Mouse (Mus musculus): ENCODE results near the gene Tmem132b. TPM values are rescaled to one million over a fixed set of nuclear protein-coding genes. Genes with fewer than 3 reads are reported as not detected.

The Tmem132b gene
- total RNA-seq, 4 experiments from 2014 or later = 2.6 to 7.0 (median 4.5) TPM

- DNase-seq (ENCODE audit: low spot score in 2 of 2) = no peak
These were observed 226.9 kb downstream of the Tmem132b start for GRCm38 (mm10) chr5:125758506-125758905.

DNA sequence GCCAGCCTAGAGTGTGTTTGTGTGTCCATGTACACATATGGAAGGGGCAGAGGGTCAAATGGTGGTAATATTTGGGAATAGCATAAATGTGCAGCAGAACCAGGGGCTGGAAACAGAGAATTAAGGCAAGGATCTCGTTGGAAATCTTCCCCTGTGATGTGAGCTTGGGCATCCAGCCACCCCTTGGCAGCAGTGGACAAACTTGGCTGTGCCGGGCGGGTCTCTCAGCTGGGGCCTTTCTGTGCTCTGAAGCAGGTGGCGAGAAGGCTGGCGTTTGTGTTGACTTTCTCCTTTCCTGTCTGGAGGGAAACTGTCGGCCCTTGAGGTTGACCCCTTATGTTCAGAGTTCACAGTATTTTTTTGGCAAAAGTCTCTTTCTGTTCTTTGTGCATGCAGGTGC lies 235.4 kb downstream of the Tmem132b start:
- no peak for DNase-seq (ENCODE audit: low spot score in 2 of 2)

GRCm38 (mm10) chr5:125767950-125768349 lies 236.4 kb downstream of the Tmem132b start:
- DNase-seq (ENCODE audit: low spot score in 2 of 2) = no peak

GRCm38 (mm10) chr5:125772238-125772637 lies 240.7 kb downstream of the Tmem132b start:
- DNase-seq (ENCODE audit: low spot score in 2 of 2) = no peak

GRCm38 (mm10) chr5:125772756-125773155 lies 241.2 kb downstream of the Tmem132b start:
- DNase-seq (ENCODE audit: low spot score in 2 of 2) = no peak

DNA sequence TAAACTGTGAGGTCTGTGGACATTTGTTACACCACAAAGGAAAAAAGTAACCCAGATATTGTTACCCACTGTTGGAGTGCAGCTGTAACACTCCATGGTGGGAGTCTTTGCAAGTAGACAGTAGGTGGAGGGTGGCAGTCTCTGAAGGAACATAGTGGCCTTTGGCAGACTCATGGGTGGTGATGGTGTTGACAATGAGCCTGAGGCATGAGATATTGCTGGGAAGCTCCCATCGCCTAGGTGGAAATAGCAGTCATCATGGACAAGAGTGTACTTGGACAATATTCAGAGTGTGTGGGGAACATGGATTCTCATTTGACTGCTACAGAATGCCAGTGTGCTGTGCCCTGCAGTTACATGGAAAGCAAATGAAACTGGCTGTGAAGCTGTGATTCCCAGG lies 248.8 kb downstream of the Tmem132b start:
- DNase-seq (ENCODE audit: low spot score in 2 of 2) = no peak

DNA sequence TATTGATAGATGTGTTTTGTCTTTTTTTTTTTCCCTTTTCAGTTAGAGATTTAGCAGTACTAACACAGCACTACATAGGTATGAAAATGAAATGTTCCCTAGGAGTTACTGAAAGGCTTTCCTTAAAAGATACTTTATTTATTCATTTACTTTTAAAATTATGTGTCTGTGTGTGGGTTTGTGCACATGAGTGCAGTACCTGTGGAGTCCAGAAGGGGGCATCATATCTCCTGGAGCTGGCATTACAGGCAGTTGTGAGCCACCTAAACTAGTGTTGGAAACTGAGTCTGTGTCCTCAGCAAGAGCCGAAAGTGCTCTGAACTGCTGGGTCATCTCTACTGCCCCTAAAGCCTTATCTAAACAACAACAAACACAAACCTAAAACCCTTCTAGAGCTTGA lies 261.1 kb downstream of the Tmem132b start:
- DNase-seq (ENCODE audit: low spot score in 2 of 2) = no peak

DNA sequence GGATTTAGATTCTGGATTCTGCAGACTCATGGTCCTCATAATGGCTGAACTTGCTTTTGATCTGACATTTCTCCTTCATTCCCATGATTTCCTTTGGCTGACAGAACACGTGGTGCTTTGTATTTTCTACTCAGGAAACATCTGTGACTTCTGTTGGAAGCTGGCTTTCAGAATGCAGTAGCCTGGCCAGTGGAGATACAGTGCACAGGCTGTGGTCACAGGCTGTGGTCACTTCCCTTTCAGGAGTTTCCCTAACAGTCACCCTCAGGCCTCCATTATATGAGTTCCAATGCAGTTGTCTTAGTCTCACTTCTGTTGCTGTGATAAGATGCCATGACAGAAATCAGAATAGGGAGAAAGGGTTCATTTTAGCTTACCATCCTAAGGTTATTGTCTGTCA lies 262.7 kb downstream of the Tmem132b start:
- DNase-seq (ENCODE audit: low spot score in 2 of 2) = no peak

DNA sequence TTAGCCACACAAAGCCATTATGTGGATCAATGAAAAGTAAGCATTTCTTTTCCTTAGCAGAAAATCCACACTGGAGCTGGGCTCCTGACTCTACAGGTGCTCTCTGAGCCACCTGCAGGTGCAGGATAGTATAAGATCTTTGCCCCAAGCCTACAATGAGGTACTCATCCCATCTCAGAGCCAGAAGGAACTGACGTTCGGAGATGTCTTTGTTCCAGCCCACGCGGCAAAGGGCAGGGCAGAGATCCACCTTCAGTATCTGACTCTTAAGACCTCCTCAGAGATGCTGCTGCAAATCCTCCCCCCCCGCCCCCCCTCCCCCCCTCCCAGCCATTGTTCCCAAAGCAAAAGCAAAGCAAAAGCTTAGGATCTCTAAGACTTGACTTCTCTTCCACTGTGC lies 268.0 kb downstream of the Tmem132b start:
- no peak for DNase-seq (ENCODE audit: low spot score in 2 of 2)

DNA sequence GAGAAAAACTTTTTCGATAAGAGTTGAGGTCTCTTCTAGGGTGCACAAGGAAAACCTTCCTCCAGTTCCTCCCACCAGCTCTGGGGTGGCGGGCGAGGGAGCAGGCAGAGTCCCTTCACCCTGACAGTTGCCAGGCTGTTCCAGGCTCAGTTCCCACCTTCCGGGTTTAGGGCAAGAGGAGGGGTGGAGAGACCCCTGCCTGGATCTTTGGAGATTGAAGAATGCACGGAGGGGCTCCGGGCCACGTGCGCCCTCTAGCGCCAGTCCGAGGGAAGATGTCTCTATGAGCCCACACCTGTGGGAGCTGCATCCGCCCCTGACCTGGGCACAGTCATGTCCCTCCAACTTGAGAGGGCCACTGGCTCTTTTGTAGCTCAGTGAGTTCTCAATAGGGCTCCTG lies 268.5 kb downstream of the Tmem132b start:
- DNase-seq (ENCODE audit: low spot score in 2 of 2) = no peak

DNA sequence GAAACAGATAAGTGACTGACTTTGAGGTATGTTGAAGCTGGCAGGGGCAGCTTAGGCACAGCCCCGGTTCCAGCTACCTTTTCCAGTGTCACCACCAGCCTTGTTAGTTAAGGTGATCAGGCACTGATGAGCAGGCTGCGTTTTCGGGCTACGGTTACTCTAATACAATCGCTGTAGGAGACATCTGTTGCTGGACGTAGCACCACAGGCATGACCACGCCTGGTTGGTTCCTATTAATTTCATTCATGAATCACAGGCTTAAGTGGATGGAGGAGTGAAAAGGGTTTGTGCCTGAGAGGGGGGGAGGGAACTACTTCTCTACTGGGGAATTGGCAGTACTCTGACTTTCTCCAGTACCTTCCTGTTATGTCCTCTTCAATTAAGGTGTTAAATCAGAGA lies 271.2 kb downstream of the Tmem132b start:
- no peak for DNase-seq (ENCODE audit: low spot score in 2 of 2)

GRCm38 (mm10) chr5:125805327-125805726 lies 273.8 kb downstream of the Tmem132b start:
- DNase-seq (ENCODE audit: low spot score in 2 of 2) = no peak

DNA sequence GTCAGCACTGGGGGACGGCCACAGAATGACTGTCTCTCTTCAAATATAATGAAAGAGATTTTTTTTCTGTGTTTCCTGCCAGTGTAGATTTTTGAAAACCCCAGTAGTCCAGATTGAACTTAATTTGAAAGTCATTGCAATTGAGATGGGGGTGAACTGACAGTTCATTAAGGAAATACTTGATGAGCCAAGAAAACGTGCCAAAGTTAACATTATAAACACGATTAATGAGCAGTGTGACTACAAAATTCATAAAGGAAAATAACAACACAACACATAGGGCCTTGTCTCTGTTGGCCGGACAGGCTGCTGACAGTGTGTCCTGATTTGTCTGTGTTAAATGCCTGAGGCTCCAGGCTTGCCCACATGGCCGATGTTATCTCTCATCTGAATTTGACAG lies 276.3 kb downstream of the Tmem132b start:
- no peak for DNase-seq (ENCODE audit: low spot score in 2 of 2)

DNA sequence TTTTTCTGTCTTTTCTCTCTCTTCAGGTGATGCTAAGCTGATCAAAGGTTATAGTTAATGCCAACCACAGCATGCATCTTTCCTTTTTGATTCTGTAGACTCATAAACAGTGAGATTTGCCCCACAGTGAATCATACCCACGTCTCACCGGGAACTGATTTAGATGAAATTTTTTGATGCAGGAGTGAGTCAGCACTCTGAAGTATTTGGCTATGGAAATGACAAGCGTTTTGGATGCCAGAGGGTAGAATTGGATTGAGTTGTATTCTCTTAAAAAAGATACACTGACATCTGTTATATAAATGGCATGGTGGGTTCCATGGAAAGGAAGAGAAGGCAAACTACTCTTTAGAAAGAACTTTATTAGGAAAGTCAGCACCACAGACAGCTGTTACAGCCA lies 297.8 kb downstream of the Tmem132b start:
- DNase-seq (ENCODE audit: low spot score in 2 of 2) = no peak

- no peak for DNase-seq (ENCODE audit: low spot score in 2 of 2)
These were observed 304.3 kb downstream of the Tmem132b start for GRCm38 (mm10) chr5:125835890-125836289.

DNA sequence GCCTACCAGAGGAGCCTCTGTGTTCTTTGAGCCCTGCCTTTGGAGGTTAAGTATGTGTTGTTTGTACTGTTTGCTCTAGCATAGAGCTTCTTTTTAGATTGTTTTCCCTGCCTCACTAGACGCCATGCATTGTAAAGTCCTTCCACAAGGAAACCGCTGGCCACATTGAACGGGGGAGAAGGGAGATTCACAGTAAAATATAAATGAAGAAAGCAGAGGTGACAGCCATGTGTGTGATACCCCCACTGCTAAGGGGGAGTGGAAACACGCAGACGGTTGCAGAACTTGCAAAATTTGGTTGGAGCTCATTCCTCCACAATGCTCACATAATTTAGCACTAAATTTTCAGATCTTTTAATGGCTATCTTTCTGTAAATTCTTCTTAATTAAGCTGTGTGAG lies 305.2 kb downstream of the Tmem132b start:
- no peak for DNase-seq (ENCODE audit: low spot score in 2 of 2)

Other genes with a start within 250 kb of the Tmem132b start
- 10 to 100 TPM; 11.1 to 19.0 (median 13.3) TPM for gene Scarb1, start 190.7 kb upstream of the Tmem132b start, total RNA-seq (2022)
- gene Gm10382, start 142.5 kb upstream of the Tmem132b start, total RNA-seq (2022) = under 1 TPM in 2 of 4 experiments, not detected in 2; 0.31 to 0.34 TPM
- gene Ubc, start 141.6 kb upstream of the Tmem132b start, total RNA-seq (2022) = 1,000 to 10,000 TPM; 1,167 to 1,677 (median 1,560) TPM
- gene Dhx37, start 97.7 kb upstream of the Tmem132b start, total RNA-seq (2022) = 1 to 10 TPM; 4.4 to 5.1 (median 4.8) TPM
- gene Bri3bp, start 90.2 kb upstream of the Tmem132b start, total RNA-seq (2022) = 1 to 10 TPM; 3.0 to 4.6 (median 4.1) TPM
- 1 to 10 TPM; 1.9 to 5.4 (median 4.8) TPM for gene Aacs, start 56.0 kb upstream of the Tmem132b start, total RNA-seq (2022)

Data from gastrocnemius, adult 8-10 months (tissue).